Mouse (Mus musculus) thymus, postnatal 25 days (tissue): ENCODE measurements at regions not wholly inside any gene's neighbourhood (a gene's known extent, or its start where the extent isn't known, plus 50 kb on each side); places are given as distances from the start of the nearest gene placed in this dataset.
"Not testable (repeated sequence)": the region's sequence is repeated elsewhere in the genome, so short reads cannot be mapped to it uniquely, and the experiment has no call there.

Experiments
- DNase-seq: peaks from one replicate; pipeline ENCODE4 v3.0.0; 2022

DNA sequence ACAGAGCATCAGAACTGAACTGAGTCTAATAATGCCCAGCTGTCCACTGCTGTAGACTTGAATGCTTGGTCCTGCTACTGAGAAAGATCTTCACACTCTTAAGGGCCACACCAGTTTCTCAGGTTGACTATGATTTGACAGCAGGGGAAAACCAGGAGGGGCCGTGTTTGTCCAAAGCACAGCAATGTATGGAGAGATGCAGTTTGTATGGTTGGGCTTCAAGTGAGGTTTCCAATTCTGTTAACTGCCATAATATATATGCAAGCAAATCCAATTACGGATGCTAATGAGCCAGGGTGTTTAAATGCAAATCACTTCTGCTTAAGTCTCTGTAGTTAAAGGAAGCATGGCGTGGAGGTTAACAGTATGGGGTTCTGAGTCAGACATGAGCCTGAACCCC is 157.2 kb upstream of the 1700056E22Rik start:
- no peak for DNase-seq

GRCm38 (mm10) chr1:184187582-184187981 is 153.5 kb upstream of the 1700056E22Rik start:
- peak; percentile 28 for DNase-seq

DNA sequence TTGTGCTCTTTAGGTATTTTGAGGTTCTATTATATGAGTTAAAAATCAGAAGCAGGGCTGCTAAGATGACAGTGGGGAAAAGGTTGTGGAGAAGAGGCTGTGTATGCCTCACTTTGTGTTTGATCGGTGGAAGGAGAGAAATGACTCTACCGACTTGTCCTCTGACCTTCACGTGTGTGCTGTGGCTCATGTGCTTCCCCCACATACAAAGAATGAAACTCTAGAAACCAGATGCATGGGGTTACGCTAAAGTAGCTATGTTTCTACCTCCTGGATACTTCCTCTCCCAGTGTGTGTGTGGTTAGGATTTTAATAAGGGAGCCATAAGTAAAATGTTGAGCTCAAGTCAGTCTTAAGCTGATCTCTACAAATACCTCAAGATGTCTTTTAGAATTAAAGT is 148.1 kb upstream of the 1700056E22Rik start:
- no peak for DNase-seq

- DNase-seq = not testable (repeated sequence)
These were observed 140.3 kb upstream of the 1700056E22Rik start for GRCm38 (mm10) chr1:184174416-184174815.

GRCm38 (mm10) chr1:184173739-184174138 is 139.6 kb upstream of the 1700056E22Rik start:
- DNase-seq = peak; percentile 23

DNA sequence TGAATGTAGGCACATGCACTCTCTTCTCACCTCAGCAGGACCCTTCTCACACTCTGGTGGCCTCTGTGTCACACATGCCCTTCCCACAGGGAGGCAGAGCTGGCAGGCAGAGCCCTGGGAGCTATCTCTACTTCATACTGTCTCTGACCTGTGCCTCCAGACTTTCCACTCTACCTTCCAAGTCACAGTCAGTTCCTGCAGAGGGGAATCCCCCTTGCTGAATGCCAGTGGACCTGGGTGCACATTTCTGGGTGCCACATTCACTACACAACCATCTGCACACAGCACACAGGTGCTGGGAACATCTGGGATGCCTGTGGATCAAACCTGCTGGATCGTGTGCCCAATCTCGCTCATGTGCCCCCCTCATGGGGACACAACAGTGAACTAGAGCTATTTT is 138.9 kb upstream of the 1700056E22Rik start:
- no peak for DNase-seq

DNA sequence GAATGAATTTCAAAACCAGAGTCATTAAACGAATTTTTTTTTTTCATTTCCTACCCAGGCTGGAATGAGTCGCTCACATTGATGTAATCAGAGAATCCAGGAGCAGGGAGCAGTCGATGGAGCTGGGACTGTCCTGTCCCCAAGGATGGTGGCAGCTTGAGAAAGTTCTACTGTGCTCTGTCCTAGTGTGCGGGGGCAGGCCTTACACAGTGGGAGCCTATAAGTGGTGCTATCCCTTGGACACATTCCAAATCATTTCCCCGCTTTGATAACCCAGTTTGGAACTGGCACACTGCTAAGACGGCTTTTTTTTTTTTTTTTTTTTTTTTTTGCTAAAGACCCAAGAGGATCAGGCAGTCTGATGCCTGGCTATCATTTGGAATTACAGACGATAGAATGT is 137.5 kb upstream of the 1700056E22Rik start:
- DNase-seq = no peak

DNA sequence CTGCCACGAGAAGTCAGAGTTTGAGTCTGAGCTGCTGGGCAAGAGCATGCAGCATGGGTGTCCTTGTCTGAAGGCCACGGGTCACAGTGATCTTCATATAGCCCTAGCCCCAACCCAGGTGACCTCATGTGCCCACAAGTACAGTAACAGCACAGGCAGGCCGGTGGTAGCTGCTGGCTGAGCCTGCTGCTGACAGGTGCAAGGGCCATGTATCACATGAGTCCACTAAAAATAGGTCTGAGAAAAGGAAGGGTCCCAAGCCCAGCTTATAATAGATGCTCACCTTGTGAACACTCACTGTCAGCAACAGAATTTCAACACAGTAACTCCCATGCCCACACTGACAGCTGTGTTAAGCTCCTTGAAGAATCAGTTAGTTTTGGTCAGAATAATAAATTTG is 136.8 kb upstream of the 1700056E22Rik start:
- DNase-seq = no peak

GRCm38 (mm10) chr1:184169967-184170366 is 135.9 kb upstream of the 1700056E22Rik start:
- DNase-seq = no peak

DNA sequence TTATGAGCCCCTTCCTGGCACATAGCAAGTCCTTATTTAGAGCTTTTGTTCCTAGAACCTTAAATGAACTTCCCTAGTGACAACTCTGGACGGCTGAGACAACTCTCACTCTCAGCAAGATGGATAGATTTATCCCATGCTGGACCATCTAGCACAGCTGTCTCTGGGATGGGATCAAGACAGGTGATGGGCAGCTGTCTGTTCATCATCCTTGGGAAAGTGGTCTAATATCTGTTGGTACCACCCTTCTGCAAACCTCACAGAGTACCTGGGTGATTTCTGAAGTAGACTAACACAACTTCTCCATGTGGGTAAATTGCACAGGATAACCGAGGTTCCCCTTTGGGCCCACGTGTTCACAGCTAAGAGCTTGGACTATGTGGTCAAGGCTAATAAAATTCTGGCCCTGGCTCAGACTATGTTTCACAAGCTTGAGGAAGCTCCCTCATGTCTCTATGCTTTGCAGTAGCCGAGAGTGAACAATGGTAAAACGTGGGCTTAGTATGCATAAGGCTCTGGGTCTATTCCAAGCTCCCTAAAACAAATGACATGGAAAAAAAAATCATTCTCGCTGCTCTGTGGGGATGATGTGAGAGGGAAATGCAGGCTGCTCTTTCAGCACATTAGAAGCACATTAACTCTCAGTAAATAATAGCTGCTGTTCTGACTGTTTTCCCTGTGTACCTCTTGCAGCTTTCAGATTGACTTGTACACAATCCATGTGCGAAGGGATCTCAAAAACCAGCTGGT is 135.1 kb upstream of the 1700056E22Rik start:
- no peak for DNase-seq

- DNase-seq = no peak
These were observed 132.8 kb upstream of the 1700056E22Rik start for GRCm38 (mm10) chr1:184166951-184167350.

DNA sequence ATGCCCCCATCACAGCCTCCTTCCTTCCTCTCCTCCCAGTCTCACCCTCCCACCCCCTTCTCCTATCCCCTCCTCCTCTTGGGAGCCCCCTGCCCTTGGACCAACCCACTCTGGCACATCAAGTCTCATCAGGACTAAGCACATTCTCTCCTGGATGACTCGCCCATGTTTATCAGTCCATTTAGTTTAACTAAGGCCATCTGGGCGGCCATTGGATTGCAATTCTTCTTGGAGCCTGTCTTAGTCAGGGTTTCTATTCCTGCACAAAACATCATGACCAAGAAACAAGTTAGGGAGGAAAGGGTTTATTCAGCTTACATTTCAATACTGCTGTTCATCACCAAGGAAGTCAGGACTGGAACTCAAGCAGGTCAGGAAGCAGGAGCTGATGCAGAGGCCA is 128.4 kb upstream of the 1700056E22Rik start:
- not testable (repeated sequence) for DNase-seq

DNA sequence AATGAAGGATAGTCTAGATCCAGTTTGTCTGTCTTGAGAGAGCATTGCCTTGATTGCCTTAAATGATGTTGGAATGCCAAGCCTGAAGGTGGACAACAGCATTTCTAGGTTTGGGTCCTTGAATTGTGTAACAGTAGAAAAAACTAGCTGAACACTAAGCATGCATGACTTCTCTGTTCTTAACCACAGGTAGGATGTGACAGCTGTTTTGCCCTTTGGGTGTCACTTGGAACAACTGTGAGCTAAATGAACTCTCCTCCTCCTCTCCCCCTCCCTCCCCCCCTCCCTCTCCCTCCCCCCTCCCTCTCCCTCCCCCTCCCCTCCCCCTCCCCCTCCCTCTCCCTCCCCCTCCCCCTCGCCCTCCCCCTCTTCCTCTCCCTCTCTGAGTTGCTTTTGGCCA is 113.6 kb upstream of the 1700056E22Rik start:
- DNase-seq = no peak

- DNase-seq = no peak
These were observed 108.9 kb upstream of the 1700056E22Rik start for GRCm38 (mm10) chr1:184142974-184143373.

DNA sequence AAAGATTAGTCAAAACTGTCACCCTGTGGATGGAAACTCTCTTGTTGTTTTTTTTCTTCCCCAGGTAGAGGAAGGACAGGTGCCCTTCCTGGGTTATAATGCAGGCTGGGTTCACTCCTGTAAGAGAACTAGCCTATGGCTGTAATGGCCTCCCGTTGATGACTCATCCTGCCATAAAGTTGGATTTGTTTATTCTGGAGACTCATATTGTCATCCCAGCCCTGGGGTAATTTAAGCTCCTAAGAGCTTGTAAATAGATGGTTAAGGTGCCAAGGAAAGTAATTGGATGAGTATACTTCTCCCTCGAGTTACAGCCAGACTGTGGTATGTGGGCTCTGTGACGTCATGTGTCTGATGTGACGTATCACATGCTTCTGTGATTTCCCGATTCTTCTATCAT is 106.4 kb upstream of the 1700056E22Rik start:
- DNase-seq = no peak

GRCm38 (mm10) chr1:184140082-184140481 is 106.0 kb upstream of the 1700056E22Rik start:
- DNase-seq = no peak

- DNase-seq = no peak
These were observed 104.6 kb upstream of the 1700056E22Rik start for GRCm38 (mm10) chr1:184138661-184139060.

DNA sequence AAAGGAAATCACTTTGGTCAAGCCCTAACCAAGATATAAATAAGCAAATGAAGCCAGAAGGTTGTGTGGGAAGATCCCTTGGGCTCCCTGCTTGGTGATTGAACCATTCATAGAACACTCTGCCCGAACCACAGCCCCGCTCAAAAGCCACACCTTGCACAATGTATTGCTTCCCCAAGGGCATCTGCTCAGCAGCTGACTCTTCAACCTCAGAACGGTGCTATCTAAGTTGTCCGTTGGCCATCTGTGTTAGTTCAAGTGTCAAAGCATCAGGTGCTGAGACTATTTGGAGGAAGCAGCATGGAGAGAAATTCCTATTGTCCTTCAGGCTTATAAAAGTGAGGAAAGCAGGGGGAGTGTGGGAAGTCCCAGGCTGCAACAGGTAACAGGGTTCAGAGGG is 96.8 kb upstream of the 1700056E22Rik start:
- DNase-seq = no peak

GRCm38 (mm10) chr1:184127321-184127720 is 93.2 kb upstream of the 1700056E22Rik start:
- DNase-seq = no peak

DNA sequence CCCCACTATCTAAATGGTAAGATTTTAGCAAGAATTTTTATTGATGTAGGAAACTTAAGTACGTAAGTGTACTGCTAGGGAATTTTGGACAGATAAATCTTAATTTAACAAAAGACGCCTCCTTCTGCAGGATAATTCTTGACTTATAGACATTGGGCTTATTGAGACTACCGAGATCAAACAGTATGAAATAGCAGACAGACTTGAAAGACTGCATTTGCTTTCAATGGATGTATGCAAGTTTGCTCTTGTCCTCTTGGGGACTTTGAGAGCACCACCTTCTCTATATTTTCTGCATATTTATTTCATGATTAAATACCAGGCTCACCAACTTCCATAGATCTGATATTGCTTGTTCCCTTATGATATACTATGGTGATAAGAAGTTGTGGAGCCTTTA is 92.8 kb upstream of the 1700056E22Rik start:
- no peak for DNase-seq
